Mouse (Mus musculus) bone marrow, adult 2 months (tissue): ENCODE measurements around the gene Ryr2.

Experiments
- CTCF ChIP-seq: fragments of 200-500 bp; IDR thresholded peaks from 2 replicates; pipeline ENCODE4 v1.5.1; 2011; ENCODE audit warnings: low read length, control low read depth; ENCODE audit not compliant: control insufficient read depth, insufficient read depth
- POLR2A ChIP-seq: fragments of 200-500 bp; IDR thresholded peaks from 2 replicates; pipeline ENCODE4 v1.6.1; 2011; ENCODE audit warnings: low read depth, mild to moderate bottlenecking, control low read depth, low read length, borderline replicate concordance; ENCODE audit not compliant: control insufficient read depth

- TF ChIP-seq POLR2A = no peak
- no peak for TF ChIP-seq CTCF
Measured at GRCm38 (mm10) chr13:11928709-11929108, 178.0 kb downstream of the Ryr2 start.
